Mouse (Mus musculus) neural tube, embryonic 13.5 days (tissue): ENCODE results near the gene Dbil5. TPM values are rescaled to one million over a fixed set of nuclear protein-coding genes. Genes with fewer than 3 reads are reported as not detected.

Experiments
- ATAC-seq: fragments of 200-750 bp; cut with Nextera tagmentation; 2 replicates; pipeline ENCODE4 v1.8.0; 2017; ENCODE audit warnings: low read depth, mild to moderate bottlenecking, moderate TSS enrichment, moderate library complexity
- H3K27ac ChIP-seq: fragments of 300-500 bp; sonication (generic); replicated peaks from 2 replicates; pipeline ENCODE4 v1.5.1; 2015; ENCODE audit warnings: moderate library complexity, mild to moderate bottlenecking, inconsistent platforms
- H3K27me3 ChIP-seq: fragments of 300-500 bp; sonication (generic); 2 replicates; pipeline ENCODE4 v1.6.1; 2015; ENCODE audit warnings: mild to moderate bottlenecking, inconsistent platforms
- H3K36me3 ChIP-seq: fragments of 300-500 bp; sonication (generic); 2 replicates; pipeline ENCODE4 v1.6.1; 2015; ENCODE audit warnings: mild to moderate bottlenecking, inconsistent platforms
- H3K4me1 ChIP-seq: fragments of 300-500 bp; sonication (generic); replicated peaks from 2 replicates; pipeline ENCODE4 v1.6.1; 2015; ENCODE audit warnings: inconsistent platforms
- H3K4me2 ChIP-seq: fragments of 300-500 bp; sonication (generic); 2 replicates; pipeline ENCODE4 v1.6.1; 2015; ENCODE audit warnings: inconsistent platforms, mild to moderate bottlenecking, moderate library complexity
- H3K4me3 ChIP-seq: fragments of 300-500 bp; sonication (generic); 2 replicates; pipeline ENCODE4 v1.5.1; 2015; ENCODE audit warnings: mild to moderate bottlenecking, inconsistent platforms
- H3K9ac ChIP-seq: fragments of 300-500 bp; sonication (generic); 2 replicates; pipeline ENCODE4 v1.6.1; 2015; ENCODE audit warnings: moderate library complexity, mild to moderate bottlenecking, inconsistent platforms
- H3K9me3 ChIP-seq: fragments of 300-500 bp; sonication (generic); 2 replicates; pipeline ENCODE4 v1.6.1; 2016; ENCODE audit warnings: inconsistent platforms
- WGBS: fragments of 180-500 bp; shearing (Covaris S2); methylation state at CpG from one replicate; pipeline ENCODE4 v1.1.7; 2015; 5-methylcytosine and 5-hydroxymethylcytosine counted together
- polyA plus RNA-seq: library from polyadenylated mRNA; unstranded; fragments of >200 nt; fragmentation: Nextera tagmentation; extraction: Ambion mirVana; gene quantifications from 2 replicates; pipeline ENCODE4 v1.2.1, GENCODE M21; 2015

Dbil5 gene
- polyA plus RNA-seq, 1 experiment from 2014 or later, result 0.73 TPM

DNA sequence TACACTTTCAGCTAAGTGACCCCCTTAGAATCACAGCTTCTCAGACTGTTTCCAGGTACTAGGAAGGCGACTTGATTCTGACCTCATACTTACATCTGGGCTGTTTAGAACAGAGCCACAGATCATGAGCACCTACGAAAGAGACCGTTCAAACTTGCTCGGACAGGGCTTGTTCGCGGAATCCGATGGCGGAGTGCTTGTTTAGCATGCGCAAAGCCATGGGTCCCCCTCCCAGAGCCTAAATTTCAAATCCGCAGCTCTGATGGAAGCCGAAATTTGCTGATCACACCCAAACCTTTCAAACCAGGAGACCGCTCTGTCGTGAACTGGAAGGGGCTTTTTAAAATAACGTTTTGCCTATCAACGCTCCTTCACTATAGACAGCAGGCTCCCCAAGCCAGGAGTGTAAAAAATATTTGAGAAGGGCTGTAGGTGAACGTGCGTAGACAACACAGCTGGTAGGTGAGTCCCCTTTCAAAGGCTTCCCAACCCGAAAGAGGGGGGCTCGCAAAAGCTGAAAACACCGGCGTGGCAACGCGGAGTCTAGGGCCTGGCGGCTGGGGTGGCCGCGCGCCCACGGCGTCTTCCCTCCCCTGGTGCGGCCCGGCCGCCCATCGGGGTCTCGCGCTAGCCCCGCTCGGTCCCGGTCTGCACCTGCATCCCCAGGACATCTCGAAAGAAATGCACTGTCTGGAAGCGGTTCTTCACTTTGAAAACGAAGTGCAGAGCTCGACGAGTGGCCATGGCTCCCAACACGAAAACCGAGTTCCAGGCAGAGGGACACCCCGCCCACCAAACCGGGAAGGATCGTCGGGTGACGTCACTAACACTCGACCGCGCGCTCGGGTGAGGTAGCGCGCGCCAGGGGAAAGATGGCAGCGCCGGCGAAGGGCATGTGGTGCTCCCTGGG lies 25.7 kb downstream of the Dbil5 start, which contains the start of the genes Mrm3 and Glod4:
TSS of gene Mrm3 (plus strand) at position 815 of the 910 bp plus-strand sequence.
TSS of gene Glod4 (minus strand) at position 825 of the 910 bp plus-strand sequence.
- Histone ChIP-seq H3K9me3 (no peaks in the 10 kb centered on the region), H3K9ac (peak within 1 kb of the TSS; percentile 88), H3K4me1 (peaks cover 33% of the 10 kb centered on the region), H3K4me3 (peak within 1 kb of the TSS; percentile 72), H3K4me2 (peak within 1 kb of the TSS; percentile 76), H3K36me3 (peaks cover 24% of the 10 kb centered on the region), H3K27me3 (no peaks in the 10 kb centered on the region), H3K27ac (peak within 1 kb of the TSS; percentile 86)
- peak; percentile 92 for ATAC-seq
- under 1% methylated on average over 61 of the region's 61 CpGs for WGBS

DNA sequence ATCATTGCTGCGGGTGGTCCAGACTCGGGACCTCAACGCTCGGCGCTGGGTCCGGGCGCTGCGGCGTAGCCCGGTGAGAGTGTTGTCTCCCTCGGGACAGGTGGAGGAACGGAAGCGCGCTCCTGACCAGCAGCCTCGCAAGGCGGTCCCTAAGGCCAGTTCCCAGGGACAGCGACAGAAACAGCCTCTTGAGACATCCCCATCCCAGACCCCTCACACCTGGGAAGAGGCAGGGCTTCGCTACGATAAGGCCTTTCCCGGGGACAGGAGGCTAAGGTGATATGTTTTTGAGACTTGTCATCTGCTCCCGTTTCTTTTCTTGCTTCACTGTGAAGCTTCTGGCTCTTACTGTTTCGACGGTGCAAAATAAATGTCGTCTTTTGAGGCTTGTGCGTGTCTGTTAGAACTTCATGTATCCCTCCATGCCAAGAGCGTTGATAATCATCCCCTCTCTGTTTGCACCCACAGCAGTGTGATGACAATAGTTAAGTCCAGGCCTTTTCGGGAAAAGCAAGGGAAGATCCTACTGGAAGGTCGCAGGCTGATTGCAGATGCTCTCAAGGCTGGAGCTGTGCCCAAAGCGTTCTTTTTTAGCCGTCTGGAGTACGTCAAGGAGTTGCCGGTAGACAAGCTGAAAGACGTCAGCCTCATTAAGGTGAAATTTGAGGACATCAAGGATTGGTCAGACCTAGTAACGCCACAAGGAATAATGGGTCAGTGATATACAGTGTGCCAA lies 26.6 kb downstream of the Dbil5 start:
- Histone ChIP-seq H3K4me1 (peaks cover 33% of the 10 kb centered on the region), H3K27ac (peak overlapping the region; percentile 86; the same call in 1 of the 2 replicates)

DNA sequence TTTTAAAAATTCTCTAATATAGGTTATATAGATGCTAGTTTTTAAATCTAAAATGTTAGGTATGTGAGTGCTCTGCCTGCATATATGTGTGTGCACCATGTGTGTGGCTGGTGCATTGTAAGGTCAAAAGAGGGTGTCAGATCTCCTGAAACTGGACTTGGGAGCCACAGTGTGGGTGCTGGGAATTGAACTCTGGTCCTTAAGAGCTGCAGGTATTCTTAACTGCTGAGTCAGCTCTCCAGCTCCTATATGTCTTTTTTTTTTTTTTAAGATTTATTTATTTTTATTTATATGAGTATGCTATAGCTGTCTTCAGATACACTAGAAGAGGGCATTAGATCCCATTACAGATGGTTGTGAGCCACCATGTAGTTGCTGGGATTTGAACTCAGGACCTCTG lies 29.0 kb downstream of the Dbil5 start:
- peaks cover 29% of the 10 kb centered on the region for H3K36me3 ChIP-seq
- ATAC-seq, result no peak
- no peak overlapping the region for H3K4me2 ChIP-seq
- H3K27me3 ChIP-seq, result no peaks in the 10 kb centered on the region
- H3K4me1 ChIP-seq, result peaks cover 33% of the 10 kb centered on the region
- no peak overlapping the region for H3K27ac ChIP-seq
- no peaks in the 10 kb centered on the region for H3K9me3 ChIP-seq
- H3K9ac ChIP-seq, result no peak overlapping the region
- no peak overlapping the region for H3K4me3 ChIP-seq

More for the DNA sequence above, 26.6 kb downstream of the Dbil5 start:
- H3K36me3 ChIP-seq, result peaks cover 24% of the 10 kb centered on the region
- H3K4me3 ChIP-seq, result peak overlapping the region; percentile 72
- H3K9me3 ChIP-seq, result no peaks in the 10 kb centered on the region
- H3K9ac ChIP-seq, result peak overlapping the region; percentile 88
- 3% methylated on average over 34 of the region's 34 CpGs for WGBS
- no peaks in the 10 kb centered on the region for H3K27me3 ChIP-seq
- peak overlapping the region; percentile 76 for H3K4me2 ChIP-seq
- no peak for ATAC-seq

DNA sequence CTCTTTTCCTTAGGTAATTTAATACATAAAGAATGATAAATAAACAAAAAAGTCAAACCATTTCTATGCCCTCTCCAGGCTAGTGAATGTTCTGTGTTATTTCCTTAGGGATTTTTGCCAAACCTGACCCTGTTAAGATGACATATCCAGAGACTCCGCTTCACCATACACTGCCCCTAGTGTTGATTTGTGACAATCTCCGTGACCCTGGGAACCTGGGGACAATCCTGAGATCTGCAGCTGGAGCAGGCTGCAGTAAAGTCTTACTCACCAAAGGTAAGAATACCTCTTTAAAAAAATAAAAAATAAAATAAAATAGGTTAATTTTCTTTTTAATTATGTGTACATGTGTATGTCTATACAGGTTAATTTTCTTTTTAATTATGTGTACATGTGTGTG lies 29.8 kb downstream of the Dbil5 start:
- 45% methylated on average over 2 of the region's 2 CpGs for WGBS
- Histone ChIP-seq H3K9me3 (no peaks in the 10 kb centered on the region), H3K27me3 (no peaks in the 10 kb centered on the region), H3K4me3 (no peak overlapping the region), H3K4me2 (no peak overlapping the region), H3K4me1 (peaks cover 25% of the 10 kb centered on the region), H3K27ac (no peak overlapping the region), H3K9ac (no peak overlapping the region), H3K36me3 (peaks cover 31% of the 10 kb centered on the region)
- ATAC-seq, result no peak

DNA sequence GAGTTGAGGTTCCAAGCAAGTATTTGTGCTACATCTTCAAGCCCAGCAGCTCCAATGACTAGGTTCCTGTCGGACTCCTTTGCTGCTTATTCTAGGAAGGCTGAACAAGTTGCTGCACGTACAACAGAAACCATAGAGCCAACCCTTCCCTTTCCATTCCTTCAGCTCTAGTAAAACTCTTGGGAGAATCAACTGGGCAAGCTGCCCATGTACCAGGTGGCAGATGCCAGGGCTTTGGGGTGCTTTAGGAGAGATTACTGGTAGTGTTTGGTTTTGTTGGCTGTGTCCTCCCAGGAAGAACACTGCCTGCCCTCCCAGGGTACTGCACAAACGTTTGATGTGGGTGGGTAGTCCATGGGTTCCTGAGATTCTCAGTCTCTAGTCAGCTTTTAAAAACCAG lies 34.6 kb downstream of the Dbil5 start:
- Histone ChIP-seq H3K4me1 (peaks cover 32% of the 10 kb centered on the region), H3K27ac (no peak overlapping the region), H3K9ac (no peak overlapping the region), H3K9me3 (no peaks in the 10 kb centered on the region), H3K36me3 (peaks cover 36% of the 10 kb centered on the region), H3K4me3 (no peak overlapping the region), H3K4me2 (no peak overlapping the region), H3K27me3 (no peaks in the 10 kb centered on the region)
- 67% methylated on average over 3 of the region's 3 CpGs for WGBS
- no peak for ATAC-seq

DNA sequence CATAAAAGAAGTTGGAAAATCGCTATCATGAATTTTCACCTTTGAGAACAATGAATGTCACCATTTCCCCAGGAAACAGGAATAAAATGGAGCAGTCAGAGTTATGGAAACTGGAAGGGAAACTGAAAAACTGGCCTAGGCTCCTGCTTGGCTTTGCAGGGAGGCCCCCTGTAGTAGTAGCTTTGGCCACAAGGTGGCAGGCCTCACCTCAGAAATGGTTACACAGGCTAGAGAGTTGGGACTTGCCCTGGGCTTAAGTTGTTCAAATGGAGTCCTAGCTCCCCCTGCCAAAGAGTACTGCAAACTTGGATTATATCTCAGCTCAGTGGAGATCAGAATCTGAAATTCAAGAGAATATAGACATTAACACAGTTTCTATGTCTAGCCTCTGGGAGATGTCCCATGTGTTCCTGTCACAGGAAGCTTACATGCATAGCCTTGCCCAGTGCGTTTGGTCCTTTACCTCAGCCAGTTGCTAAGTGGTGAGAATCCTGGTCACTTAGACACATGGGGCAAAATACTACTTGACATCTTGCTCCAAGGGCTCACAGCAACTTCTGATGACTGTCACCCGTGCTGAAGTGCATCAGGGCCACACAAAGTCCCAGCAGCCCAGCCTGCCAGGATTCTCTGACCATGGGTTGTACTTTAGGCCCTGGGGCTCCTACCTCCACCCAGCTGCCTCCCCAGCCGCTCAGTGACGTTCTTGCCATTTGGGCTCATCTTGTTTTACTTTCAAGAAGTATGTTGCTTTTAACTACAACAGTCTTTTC lies 35.9 kb downstream of the Dbil5 start:
- 0 out of 2 replicates have a peak overlapping the region, but pooled peaks have one; percentile 35 for H3K9ac ChIP-seq
- no peak overlapping the region for H3K4me2 ChIP-seq
- H3K27me3 ChIP-seq, result no peaks in the 10 kb centered on the region
- H3K4me1 ChIP-seq, result peaks cover 33% of the 10 kb centered on the region
- WGBS, result 38% methylated on average over 5 of the region's 5 CpGs
- no peaks in the 10 kb centered on the region for H3K9me3 ChIP-seq
- peaks cover 46% of the 10 kb centered on the region for H3K36me3 ChIP-seq
- peak overlapping the region; percentile 72 for H3K27ac ChIP-seq
- H3K4me3 ChIP-seq, result no peak overlapping the region
- peak; percentile 87 for ATAC-seq

DNA sequence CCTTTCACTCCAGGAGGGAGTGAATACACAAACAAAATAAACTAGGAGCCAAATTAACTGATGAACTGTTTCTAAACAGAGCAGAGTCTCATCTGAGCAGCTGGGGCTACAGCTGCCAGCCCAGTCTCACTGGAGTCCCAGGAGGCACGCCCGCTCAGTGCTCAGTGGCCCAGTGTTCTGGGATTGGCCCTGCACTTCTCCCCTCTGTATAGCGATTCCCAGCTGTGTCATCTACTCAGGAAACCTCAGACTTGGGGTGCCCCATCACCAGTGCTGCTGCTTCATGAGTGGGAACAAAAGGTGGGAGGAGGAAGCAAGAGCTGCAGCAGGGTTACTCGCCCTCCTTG lies 36.5 kb downstream of the Dbil5 start:
- Histone ChIP-seq H3K9ac (0 out of 2 replicates have a peak overlapping the region, but pooled peaks have one; percentile 35), H3K27me3 (no peaks in the 10 kb centered on the region)
- peak; percentile 70 for ATAC-seq

DNA sequence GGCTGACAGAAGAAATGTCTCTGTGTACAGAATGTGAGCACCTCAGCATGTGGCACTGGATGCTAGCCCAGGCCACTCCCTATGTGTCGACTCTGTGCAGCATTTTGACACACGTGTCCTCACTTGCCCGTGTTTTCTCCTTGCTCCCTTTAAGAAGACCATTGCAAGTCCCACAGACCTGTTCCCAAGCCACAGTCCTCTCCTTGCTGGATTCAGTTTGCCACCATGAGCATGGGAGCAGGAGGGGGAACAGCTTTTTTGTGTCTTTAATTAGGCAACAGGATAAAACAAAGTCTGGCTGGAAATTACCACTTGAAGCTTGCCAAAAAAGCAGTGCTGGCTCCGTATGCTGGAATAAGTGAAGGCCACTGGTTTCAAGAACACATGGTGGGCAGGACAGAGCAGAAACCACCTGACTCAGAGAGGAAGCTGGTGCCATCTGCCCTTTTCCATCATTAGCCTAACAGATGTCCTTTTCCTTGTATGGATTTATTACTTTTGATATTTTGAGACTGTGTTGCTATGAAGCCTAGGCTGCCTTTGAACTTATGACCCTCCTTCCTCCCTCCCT lies 38.1 kb downstream of the Dbil5 start:
- Histone ChIP-seq H3K27me3 (no peaks in the 10 kb centered on the region), H3K9me3 (no peaks in the 10 kb centered on the region), H3K27ac (0 out of 2 replicates have a peak overlapping the region, but pooled peaks have one; percentile 14), H3K4me2 (no peak overlapping the region), H3K4me3 (no peak overlapping the region), H3K9ac (no peak overlapping the region), H3K36me3 (peaks cover 29% of the 10 kb centered on the region), H3K4me1 (peaks cover 44% of the 10 kb centered on the region)
- no peak for ATAC-seq
- WGBS, result 55% methylated on average over 4 of the region's 4 CpGs

More for the DNA sequence above, 36.5 kb downstream of the Dbil5 start:
- Histone ChIP-seq H3K27ac (peak overlapping the region; percentile 72), H3K9me3 (no peaks in the 10 kb centered on the region), H3K36me3 (peaks cover 43% of the 10 kb centered on the region), H3K4me3 (no peak overlapping the region), H3K4me2 (no peak overlapping the region), H3K4me1 (peaks cover 33% of the 10 kb centered on the region)
- WGBS, result 51% methylated on average over 4 of the region's 4 CpGs

DNA sequence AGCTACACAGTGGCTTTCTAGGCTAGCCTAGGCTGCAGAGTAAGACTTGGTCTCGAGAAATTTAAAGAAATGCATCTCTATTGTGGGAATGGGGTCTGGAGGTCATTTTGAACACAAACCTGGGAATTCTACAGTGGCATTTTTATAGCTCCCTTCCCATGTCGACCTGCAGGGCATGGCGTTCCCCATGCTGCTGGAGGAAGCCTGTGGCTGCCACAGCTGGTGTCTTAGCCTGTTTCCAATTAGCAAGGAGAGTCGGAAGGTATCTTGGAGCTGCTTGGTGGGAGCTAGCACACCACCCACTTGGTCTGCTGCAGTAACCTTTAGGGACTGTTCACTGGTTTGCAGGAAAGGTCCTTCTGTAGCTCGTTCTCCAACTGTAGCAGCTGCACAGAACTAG lies 38.7 kb downstream of the Dbil5 start:
- Histone ChIP-seq H3K9ac (no peak overlapping the region), H3K9me3 (no peaks in the 10 kb centered on the region), H3K4me2 (no peak overlapping the region), H3K36me3 (peaks cover 23% of the 10 kb centered on the region), H3K27ac (no peak overlapping the region), H3K4me3 (no peak overlapping the region), H3K27me3 (no peaks in the 10 kb centered on the region), H3K4me1 (peaks cover 50% of the 10 kb centered on the region)
- WGBS, result 30% methylated on average over 5 of the region's 5 CpGs
- no peak for ATAC-seq

DNA sequence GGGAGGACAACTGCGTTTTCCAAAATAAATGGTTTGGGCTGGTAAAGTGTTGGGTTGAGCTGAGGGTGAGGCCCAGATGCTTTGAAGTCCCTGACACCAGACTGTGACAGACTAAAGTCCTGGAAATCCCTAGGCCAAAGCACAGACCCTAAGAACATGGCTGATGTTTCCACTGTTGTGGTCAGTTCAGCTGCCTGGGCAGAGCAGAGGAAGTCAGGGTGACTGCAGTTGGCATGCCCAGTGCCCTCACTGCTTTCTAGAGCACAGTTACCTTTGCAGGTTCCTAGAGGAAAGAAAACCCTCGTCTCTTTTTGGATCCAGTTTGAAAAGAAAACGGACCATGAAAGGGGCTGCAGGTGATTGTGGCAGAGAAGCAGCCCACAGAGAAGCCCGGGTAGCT lies 40.0 kb downstream of the Dbil5 start:
- peaks cover 19% of the 10 kb centered on the region for H3K36me3 ChIP-seq
- 74% methylated on average over 4 of the region's 4 CpGs for WGBS
- no peak overlapping the region for H3K4me2 ChIP-seq
- no peak overlapping the region for H3K27ac ChIP-seq
- no peak for ATAC-seq
- no peaks in the 10 kb centered on the region for H3K9me3 ChIP-seq
- H3K27me3 ChIP-seq, result no peaks in the 10 kb centered on the region
- no peak overlapping the region for H3K9ac ChIP-seq
- H3K4me3 ChIP-seq, result no peak overlapping the region
- peaks cover 63% of the 10 kb centered on the region for H3K4me1 ChIP-seq

DNA sequence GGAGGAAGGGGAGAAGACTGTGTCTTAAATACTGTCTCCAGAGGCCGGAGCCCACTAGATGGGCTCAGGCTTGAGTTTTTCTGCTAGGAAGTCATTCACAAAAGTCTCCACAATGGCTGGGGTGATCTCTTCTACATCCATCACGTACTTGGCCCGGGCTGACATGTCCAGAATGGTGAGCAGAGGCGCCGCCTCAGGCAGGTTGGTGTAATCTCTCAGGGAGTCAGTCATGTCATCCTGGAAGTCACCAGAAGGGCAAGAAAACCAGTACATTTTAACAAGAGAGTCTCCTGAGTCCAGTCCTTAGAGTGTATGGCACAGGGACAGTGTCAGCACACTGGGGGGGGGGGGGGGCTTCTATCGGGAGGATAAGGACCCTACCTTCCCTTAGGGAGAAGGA lies 41.1 kb downstream of the Dbil5 start:
- Histone ChIP-seq H3K36me3 (peaks cover 19% of the 10 kb centered on the region), H3K27ac (no peak overlapping the region), H3K4me1 (peaks cover 71% of the 10 kb centered on the region), H3K4me3 (no peak overlapping the region), H3K27me3 (no peaks in the 10 kb centered on the region), H3K4me2 (no peak overlapping the region), H3K9me3 (no peaks in the 10 kb centered on the region), H3K9ac (no peak overlapping the region)
- 69% methylated on average over 6 of the region's 6 CpGs for WGBS
- no peak for ATAC-seq
